Mouse (Mus musculus) embryonic facial prominence, embryonic 14.5 days (tissue): ENCODE measurements at regions not wholly inside any gene's neighbourhood (a gene's known extent, or its start where the extent isn't known, plus 50 kb on each side); places are given as distances from the start of the nearest gene placed in this dataset.
"Not testable (repeated sequence)": the region's sequence is repeated elsewhere in the genome, so short reads cannot be mapped to it uniquely, and the experiment has no call there.

ENCODE experiments used
- ATAC-seq: fragments of 200-750 bp; cut with Nextera tagmentation; 2 replicates; pipeline ENCODE4 v1.8.0; 2017; ENCODE audit warnings: low read depth, moderate number of reproducible peaks, moderate TSS enrichment
- DNase-seq: peaks from one replicate; pipeline ENCODE4 v3.0.0-alpha.2; 2015; ENCODE audit warnings: low spot score
- H3K27ac ChIP-seq: fragments of 300-500 bp; sonication (generic); replicated peaks from 2 replicates; pipeline ENCODE4 v1.5.1; 2014; ENCODE audit warnings: low read depth, mild to moderate bottlenecking, low read length, moderate library complexity
- H3K27me3 ChIP-seq: fragments of 300-500 bp; sonication (generic); replicated peaks from 2 replicates; pipeline ENCODE4 v1.6.1; 2014; ENCODE audit warnings: low read length; ENCODE audit not compliant: control insufficient read depth, insufficient read depth
- H3K36me3 ChIP-seq: fragments of 300-500 bp; sonication (generic); 2 replicates; pipeline ENCODE4 v1.6.1; 2014; ENCODE audit warnings: low read length, mixed read lengths; ENCODE audit not compliant: control insufficient read depth, insufficient read depth
- H3K4me1 ChIP-seq: fragments of 300-500 bp; sonication (generic); 2 replicates; pipeline ENCODE4 v1.6.1; 2014; ENCODE audit warnings: antibody characterized with exemption, low read length; ENCODE audit not compliant: control insufficient read depth, insufficient read depth
- H3K4me2 ChIP-seq: fragments of 300-500 bp; sonication (generic); 2 replicates; pipeline ENCODE4 v1.6.1; 2014; ENCODE audit warnings: low read depth, mild to moderate bottlenecking, low read length, moderate library complexity, mixed read lengths
- H3K4me3 ChIP-seq: fragments of 300-500 bp; sonication (generic); 2 replicates; pipeline ENCODE4 v1.5.1; 2014; ENCODE audit warnings: low read depth, mild to moderate bottlenecking, low read length
- H3K9ac ChIP-seq: fragments of 300-500 bp; sonication (generic); 2 replicates; pipeline ENCODE4 v1.6.1; 2014; ENCODE audit warnings: low read depth, mild to moderate bottlenecking, low read length, moderate library complexity, mixed read lengths
- H3K9me3 ChIP-seq: fragments of 300-500 bp; sonication (generic); 2 replicates; pipeline ENCODE4 v1.6.1; 2016; ENCODE audit warnings: low read length; ENCODE audit not compliant: control insufficient read depth
- WGBS: fragments of 180-500 bp; shearing (Covaris S2); extraction: QIAGEN DNeasy Blood & Tissue Kit; methylation state at CpG from one replicate; pipeline ENCODE4 v1.1.7; 2014; 5-methylcytosine and 5-hydroxymethylcytosine counted together

- Histone ChIP-seq H3K9me3 (no peaks in the 10 kb centered on the region), H3K4me3 (no peak overlapping the region), H3K36me3 (no peaks in the 10 kb centered on the region), H3K27me3 (no peaks in the 10 kb centered on the region), H3K9ac (no peak overlapping the region), H3K27ac (no peak overlapping the region), H3K4me1 (no peaks in the 10 kb centered on the region), H3K4me2 (no peak overlapping the region)
- 80% methylated on average over 4 of the region's 4 CpGs for WGBS
- no peak for ATAC-seq
- DNase-seq: peak; percentile 5
Measured at GRCm38 (mm10) chr16:80893761-80894160, 306.7 kb upstream of the Ncam2 start.

GRCm38 (mm10) chr16:80920711-80921279 lies 279.7 kb upstream of the Ncam2 start:
- Histone ChIP-seq H3K4me2 (no peak overlapping the region), H3K4me1 (no peaks in the 10 kb centered on the region), H3K27me3 (no peaks in the 10 kb centered on the region), H3K9me3 (no peaks in the 10 kb centered on the region), H3K9ac (no peak overlapping the region), H3K36me3 (no peaks in the 10 kb centered on the region), H3K4me3 (no peak overlapping the region), H3K27ac (no peak overlapping the region)
- no peak for DNase-seq
- ATAC-seq: no peak
- 78% methylated on average over 1 of the region's 1 CpGs for WGBS

GRCm38 (mm10) chr16:80931017-80931416 lies 269.5 kb upstream of the Ncam2 start:
- Histone ChIP-seq H3K27ac (no peak overlapping the region), H3K4me3 (no peak overlapping the region), H3K9me3 (no peaks in the 10 kb centered on the region), H3K9ac (no peak overlapping the region), H3K36me3 (no peaks in the 10 kb centered on the region), H3K4me1 (no peaks in the 10 kb centered on the region), H3K4me2 (no peak overlapping the region), H3K27me3 (no peaks in the 10 kb centered on the region)
- no peak for ATAC-seq
- WGBS: 63% methylated on average over 3 of the region's 3 CpGs
- DNase-seq: no peak

- no peak for ATAC-seq
- Histone ChIP-seq H3K4me1 (no peaks in the 10 kb centered on the region), H3K4me2 (no peak overlapping the region), H3K27ac (no peak overlapping the region), H3K4me3 (no peak overlapping the region), H3K9ac (no peak overlapping the region), H3K9me3 (no peaks in the 10 kb centered on the region), H3K27me3 (no peaks in the 10 kb centered on the region), H3K36me3 (no peaks in the 10 kb centered on the region)
- 80% methylated on average over 4 of the region's 4 CpGs for WGBS
- DNase-seq: no peak
Measured at GRCm38 (mm10) chr16:80931477-80931876, 269.0 kb upstream of the Ncam2 start.

GRCm38 (mm10) chr16:80935741-80936140 lies 264.8 kb upstream of the Ncam2 start:
- H3K9me3 ChIP-seq: no peaks in the 10 kb centered on the region
- no peak overlapping the region for H3K27ac ChIP-seq
- no peak for ATAC-seq
- WGBS: 80% methylated on average over 1 of the region's 1 CpGs
- H3K27me3 ChIP-seq: no peaks in the 10 kb centered on the region
- H3K4me3 ChIP-seq: no peak overlapping the region
- no peaks in the 10 kb centered on the region for H3K36me3 ChIP-seq
- no peak for DNase-seq
- no peak overlapping the region for H3K4me2 ChIP-seq
- no peaks in the 10 kb centered on the region for H3K4me1 ChIP-seq
- no peak overlapping the region for H3K9ac ChIP-seq

GRCm38 (mm10) chr16:80962141-80962540 lies 238.4 kb upstream of the Ncam2 start:
- WGBS: 52% methylated on average over 2 of the region's 2 CpGs
- H3K4me1 ChIP-seq: no peaks in the 10 kb centered on the region
- H3K9ac ChIP-seq: no peak overlapping the region
- no peaks in the 10 kb centered on the region for H3K27me3 ChIP-seq
- ATAC-seq (no peak), DNase-seq (no peak)
- no peak overlapping the region for H3K27ac ChIP-seq
- H3K9me3 ChIP-seq: no peaks in the 10 kb centered on the region
- H3K4me3 ChIP-seq: no peak overlapping the region
- no peak overlapping the region for H3K4me2 ChIP-seq
- no peaks in the 10 kb centered on the region for H3K36me3 ChIP-seq

GRCm38 (mm10) chr16:80981573-80982105 lies 218.9 kb upstream of the Ncam2 start:
- Histone ChIP-seq H3K27ac (no peak overlapping the region), H3K4me2 (no peak overlapping the region), H3K4me3 (no peak overlapping the region), H3K9me3 (no peaks in the 10 kb centered on the region), H3K27me3 (no peaks in the 10 kb centered on the region), H3K36me3 (no peaks in the 10 kb centered on the region), H3K9ac (no peak overlapping the region), H3K4me1 (no peaks in the 10 kb centered on the region)
- DNase-seq (no peak), ATAC-seq (no peak)
- WGBS: 30% methylated on average over 2 of the region's 2 CpGs

GRCm38 (mm10) chr16:80987816-80988215 lies 212.7 kb upstream of the Ncam2 start:
- no peaks in the 10 kb centered on the region for H3K9me3 ChIP-seq
- no peak for DNase-seq
- WGBS: 77% methylated on average over 1 of the region's 1 CpGs
- no peak overlapping the region for H3K27ac ChIP-seq
- H3K9ac ChIP-seq: no peak overlapping the region
- H3K36me3 ChIP-seq: no peaks in the 10 kb centered on the region
- H3K4me1 ChIP-seq: no peaks in the 10 kb centered on the region
- no peak overlapping the region for H3K4me3 ChIP-seq
- H3K27me3 ChIP-seq: no peaks in the 10 kb centered on the region
- no peak overlapping the region for H3K4me2 ChIP-seq
- ATAC-seq: no peak

GRCm38 (mm10) chr16:81036831-81037230 lies 163.7 kb upstream of the Ncam2 start:
- H3K27me3 ChIP-seq, H3K4me1 ChIP-seq, H3K9ac ChIP-seq, H3K27ac ChIP-seq, DNase-seq, H3K4me2 ChIP-seq, H3K9me3 ChIP-seq, ATAC-seq, H3K4me3 ChIP-seq, H3K36me3 ChIP-seq: not testable (repeated sequence)
- WGBS: 91% methylated on average over 5 of the region's 5 CpGs
